Mouse (Mus musculus): ENCODE results near the gene Bcas3. TPM values are rescaled to one million over a fixed set of nuclear protein-coding genes. Genes with fewer than 3 reads are reported as not detected.

Gene Bcas3
- polyA plus RNA-seq, 1 experiment, result 12.8 TPM

- no peak for DNase-seq (ENCODE audit: low read depth, low spot score)
- 52% methylated on average over 10 of the region's 10 CpGs for WGBS
These were observed 290.6 kb downstream of the Bcas3 start for GRCm38 (mm10) chr11:85643479-85644000.

DNA sequence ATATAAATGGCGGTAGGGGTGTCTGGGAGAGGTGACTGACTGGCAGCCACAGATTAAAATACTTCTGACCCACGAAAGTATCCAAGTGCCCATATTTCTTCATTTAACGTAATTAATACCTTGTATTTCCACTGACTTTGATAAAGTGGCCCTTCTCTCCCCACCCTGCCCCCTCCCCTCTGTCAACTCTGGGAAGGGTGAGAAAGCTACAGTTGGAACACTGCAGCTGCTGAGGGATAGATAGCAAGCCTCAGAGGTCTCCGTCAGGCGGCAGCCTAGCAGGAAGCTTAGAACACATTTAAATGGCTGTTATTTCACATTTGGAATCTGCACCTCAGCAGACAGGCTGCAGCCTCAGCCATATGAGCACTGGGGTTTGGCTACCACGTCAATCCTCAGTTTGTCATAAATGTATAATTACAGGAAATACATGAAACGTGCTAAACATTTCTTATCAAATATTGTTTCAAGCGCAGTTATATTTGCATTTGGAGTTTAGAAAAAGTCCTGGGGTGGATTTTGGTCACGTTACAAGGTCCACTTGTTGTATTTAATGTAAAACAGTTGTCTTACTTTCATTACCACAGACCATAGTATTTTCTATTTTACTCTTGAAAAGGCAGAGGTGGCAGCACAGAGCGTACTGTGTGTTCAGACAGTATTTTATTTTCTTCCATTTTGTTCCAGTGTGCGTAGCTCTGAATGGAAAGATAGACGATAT, 291.2 kb downstream of the Bcas3 start:
- WGBS, result 44% methylated on average over 12 of the region's 12 CpGs

DNA sequence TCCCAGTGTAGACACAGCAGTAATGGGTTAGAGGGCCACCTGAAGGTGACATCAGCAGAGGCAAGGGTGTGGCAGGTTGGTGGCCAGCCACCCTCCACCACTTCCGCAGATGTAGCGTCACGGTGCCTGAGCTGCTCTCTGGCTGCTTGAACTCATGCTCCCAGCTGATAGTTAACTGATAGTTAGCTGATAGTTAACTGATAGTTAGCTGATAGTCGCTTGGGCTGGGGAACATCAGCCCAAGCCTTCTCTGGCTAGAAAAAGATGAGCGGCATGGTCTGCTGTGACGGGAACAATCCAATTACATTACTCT, 291.7 kb downstream of the Bcas3 start:
- DNase-seq (ENCODE audit: low read depth, low spot score), result no peak
- WGBS, result 71% methylated on average over 6 of the region's 6 CpGs

More for the DNA sequence above, 291.2 kb downstream of the Bcas3 start:
- no peak for DNase-seq (ENCODE audit: low read depth, low spot score)

GRCm38 (mm10) chr11:85645152-85645835, 292.3 kb downstream of the Bcas3 start:
- DNase-seq (ENCODE audit: low read depth, low spot score), result no peak
- WGBS, result 85% methylated on average over 7 of the region's 7 CpGs

DNA sequence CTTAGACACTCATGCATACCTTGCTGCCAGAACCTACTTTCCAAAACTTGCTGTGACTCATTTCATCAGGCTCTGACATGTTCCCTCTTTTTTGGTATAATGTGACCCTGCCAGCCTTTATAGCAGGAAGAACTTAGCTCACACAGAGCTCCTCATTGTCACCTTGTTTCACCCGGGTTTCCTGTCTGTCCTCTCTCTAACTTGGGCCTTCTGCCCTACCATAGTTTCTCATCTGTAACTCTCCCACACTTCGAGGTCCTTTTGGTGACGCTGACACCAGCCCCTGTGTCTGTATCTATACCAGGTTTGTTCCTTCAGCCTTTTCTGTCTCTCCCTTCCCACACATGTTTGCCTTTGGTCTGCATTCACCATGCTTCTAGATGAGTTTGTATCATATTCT, 295.9 kb downstream of the Bcas3 start:
- DNase-seq (ENCODE audit: low read depth, low spot score), result no peak
- 59% methylated on average over 3 of the region's 3 CpGs for WGBS

- DNase-seq (ENCODE audit: low read depth, low spot score), result no peak
- WGBS, result 87% methylated on average over 9 of the region's 9 CpGs
These were observed 296.4 kb downstream of the Bcas3 start for GRCm38 (mm10) chr11:85649373-85649772.

DNA sequence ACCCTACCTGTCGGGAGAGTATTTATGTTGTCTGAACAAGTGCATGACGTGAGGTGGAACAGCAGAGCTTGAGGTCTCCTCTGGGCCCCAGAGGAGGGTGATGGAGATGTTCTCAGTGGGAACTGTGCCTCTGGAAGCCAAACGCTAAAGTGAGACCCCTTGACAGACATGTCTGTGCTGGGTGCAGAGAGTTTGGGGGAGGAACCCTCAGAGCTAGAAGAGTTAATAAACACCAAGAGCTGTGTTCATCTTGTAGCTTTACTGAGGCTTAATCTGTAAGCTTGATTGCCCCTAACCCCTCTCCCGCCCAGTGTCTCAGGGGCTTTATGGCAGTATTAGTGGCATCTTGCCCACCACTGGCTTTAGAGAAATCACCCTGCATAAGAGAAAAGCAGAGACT, 304.5 kb downstream of the Bcas3 start:
- 80% methylated on average over 4 of the region's 4 CpGs for WGBS
- no peak for DNase-seq (ENCODE audit: low read depth, low spot score)

DNA sequence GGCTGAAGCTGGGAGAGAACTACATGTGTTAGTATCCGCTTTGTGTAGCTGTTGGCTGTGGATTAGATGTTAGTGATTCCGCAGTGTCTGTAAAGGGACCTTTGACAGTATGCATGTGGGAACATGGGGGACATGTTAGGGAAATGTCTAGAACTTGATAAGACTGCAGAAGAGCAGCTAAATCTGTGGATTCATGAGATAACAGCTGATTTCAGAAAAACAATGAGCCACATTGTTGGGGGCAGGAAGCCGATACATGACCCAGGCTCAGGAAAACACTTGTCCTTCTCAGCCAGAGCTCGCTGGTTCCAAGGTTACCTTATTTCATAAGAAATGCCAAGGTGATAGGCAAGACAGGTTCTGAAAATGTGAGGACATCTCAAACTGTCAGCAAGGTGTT, 307.3 kb downstream of the Bcas3 start:
- 94% methylated on average over 4 of the region's 4 CpGs for WGBS
- DNase-seq (ENCODE audit: low read depth, low spot score), result no peak

GRCm38 (mm10) chr11:85667176-85667575, 314.2 kb downstream of the Bcas3 start:
- WGBS, result 45% methylated on average over 7 of the region's 7 CpGs
- DNase-seq (ENCODE audit: low read depth, low spot score), result no peak

DNA sequence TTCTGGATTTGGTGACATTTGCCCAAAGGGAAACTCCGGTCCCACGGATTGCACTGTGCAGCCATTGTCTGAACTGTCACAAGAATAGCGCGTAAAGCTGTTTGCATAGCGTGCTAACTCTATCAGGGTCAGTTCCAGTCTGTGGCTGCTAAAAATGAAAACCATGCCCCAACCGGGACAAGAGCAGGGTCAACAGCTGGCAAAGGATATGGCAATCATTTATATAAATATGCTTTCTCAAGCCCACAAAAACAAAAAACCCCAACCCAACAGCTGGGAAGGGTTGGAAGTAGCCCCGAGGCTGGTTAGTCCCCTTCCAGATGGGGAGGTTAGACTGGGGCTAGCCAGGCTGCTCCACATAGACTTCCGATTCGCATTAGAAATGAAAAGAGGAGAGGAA, 314.8 kb downstream of the Bcas3 start:
- 54% methylated on average over 9 of the region's 9 CpGs for WGBS
- DNase-seq (ENCODE audit: low read depth, low spot score), result no peak

GRCm38 (mm10) chr11:85672881-85673475, 320.0 kb downstream of the Bcas3 start:
- DNase-seq (ENCODE audit: low read depth, low spot score), result no peak

DNA sequence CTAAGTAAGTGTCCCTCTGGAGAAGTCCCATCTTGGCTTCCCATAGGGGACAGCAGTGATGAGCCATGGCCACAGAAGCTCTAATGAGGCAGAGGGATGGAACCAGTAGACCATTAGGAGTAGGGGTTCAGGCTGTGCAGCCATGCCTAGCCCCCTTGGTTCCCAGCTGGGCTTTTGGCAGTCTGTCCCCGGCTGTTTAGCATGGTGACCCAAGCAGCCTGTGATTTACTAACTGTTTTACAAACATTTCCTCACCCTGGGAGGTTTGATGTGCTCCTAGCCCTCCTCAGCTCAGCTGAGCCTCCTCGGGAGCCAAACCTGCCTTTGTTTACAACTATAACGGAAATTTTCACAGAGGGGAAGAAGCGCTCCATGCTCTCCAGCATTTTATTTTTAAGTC, 322.3 kb downstream of the Bcas3 start:
- 43% methylated on average over 4 of the region's 4 CpGs for WGBS
- no peak for DNase-seq (ENCODE audit: low read depth, low spot score)

More at GRCm38 (mm10) chr11:85672881-85673475, 320.0 kb downstream of the Bcas3 start:
- WGBS, result 68% methylated on average over 10 of the region's 10 CpGs

- 61% methylated on average over 10 of the region's 10 CpGs for WGBS
- DNase-seq (ENCODE audit: low read depth, low spot score), result no peak
These were observed 323.5 kb downstream of the Bcas3 start for GRCm38 (mm10) chr11:85676357-85677004.

- no peak for DNase-seq (ENCODE audit: low read depth, low spot score)
- WGBS, result 88% methylated on average over 5 of the region's 5 CpGs
These were observed 325.7 kb downstream of the Bcas3 start for GRCm38 (mm10) chr11:85678666-85679065.

DNA sequence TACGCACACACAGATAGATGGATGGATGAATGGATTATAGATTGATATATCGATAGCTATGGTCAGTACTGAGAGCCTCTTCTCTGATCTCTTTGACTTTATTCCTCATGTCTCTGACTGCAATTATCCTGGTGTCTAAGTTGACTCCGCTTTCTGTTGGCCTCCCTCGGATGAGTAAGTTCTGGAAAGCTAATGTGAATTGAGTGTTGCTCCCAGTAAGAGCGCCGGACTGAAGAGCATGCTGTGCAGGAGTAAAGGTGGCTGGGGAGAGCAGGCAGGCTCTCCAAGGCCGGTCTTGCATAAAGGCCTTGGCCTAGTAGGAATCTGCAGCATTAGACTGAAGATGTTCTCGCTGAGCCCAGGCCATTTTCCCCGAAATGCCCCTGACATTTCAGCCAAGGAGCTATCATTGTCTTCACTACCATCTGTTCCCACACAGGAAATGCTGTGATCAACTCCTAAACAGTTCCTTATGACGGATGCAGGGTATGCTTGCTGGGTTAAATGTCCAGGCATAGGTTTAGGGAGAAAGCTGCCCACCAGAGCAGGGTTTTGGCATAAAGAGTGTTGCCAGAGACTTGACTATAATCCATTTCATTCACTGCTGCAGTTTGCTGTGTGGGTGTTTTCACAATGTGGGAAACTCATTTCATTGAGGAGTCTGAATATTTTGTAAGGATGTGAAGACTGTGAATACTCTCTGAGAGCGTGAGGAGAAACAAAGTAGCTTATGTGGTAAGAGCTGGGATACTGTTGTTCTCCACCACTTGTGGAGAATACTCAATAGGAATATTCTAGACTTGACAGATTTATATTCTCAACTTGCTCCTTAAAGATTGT, 328.8 kb downstream of the Bcas3 start:
- 90% methylated on average over 11 of the region's 11 CpGs for whole genome bisulfite sequencing
- no peak for DNase-seq (ENCODE audit: low read depth, low spot score)

DNA sequence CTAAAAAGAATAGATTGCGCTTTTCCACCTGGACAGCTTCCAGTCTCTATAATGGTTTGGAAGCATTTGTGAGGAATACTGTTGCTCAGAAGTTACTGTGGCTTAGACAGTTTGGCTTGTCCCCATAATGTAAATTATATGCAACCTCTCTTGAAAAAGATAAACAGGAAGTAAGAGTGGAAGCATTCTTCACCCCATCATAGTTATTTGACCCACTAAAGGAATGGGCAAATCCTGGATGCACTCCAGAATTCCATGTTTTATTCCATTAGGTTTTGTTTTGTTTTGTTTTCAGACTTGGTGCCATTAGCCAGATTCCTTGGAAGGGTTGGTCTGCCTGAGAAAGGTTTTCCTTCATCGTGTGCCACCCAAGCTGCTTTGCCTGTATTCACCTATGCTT, 332.0 kb downstream of the Bcas3 start:
- no peak for DNase-seq (ENCODE audit: low read depth, low spot score)
- 54% methylated on average over 2 of the region's 2 CpGs for WGBS

DNA sequence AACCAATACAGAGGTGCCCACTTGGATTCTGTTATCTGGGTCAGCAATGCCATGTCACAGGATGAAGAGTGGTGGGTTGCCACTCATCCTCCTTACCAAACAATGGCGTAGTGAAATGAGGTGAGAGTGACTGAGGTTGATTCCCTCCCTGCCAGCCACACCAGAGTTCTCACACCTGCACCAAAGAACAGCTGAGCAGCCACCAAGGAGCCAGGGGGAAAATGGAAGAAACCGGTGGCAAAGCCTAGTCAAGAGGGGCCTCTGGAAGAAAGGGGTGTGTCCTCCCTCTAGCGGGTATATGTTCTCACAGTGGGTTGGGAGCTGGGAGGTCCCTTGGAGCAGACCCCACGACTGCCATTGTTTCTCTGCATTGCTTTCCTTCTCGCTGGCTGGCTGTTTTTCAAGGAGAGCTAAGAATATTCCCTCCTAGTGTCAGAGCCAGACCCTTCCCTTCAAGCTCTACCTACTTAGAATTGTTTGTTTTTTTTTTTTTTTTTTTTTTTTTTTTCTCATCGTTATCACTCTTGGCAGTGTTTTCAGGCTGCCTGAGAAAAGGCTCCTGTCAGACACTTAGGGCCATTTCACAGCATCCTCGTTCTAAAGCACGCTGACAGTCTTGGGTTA, 335.0 kb downstream of the Bcas3 start:
- 68% methylated on average over 8 of the region's 8 CpGs for WGBS

DNA sequence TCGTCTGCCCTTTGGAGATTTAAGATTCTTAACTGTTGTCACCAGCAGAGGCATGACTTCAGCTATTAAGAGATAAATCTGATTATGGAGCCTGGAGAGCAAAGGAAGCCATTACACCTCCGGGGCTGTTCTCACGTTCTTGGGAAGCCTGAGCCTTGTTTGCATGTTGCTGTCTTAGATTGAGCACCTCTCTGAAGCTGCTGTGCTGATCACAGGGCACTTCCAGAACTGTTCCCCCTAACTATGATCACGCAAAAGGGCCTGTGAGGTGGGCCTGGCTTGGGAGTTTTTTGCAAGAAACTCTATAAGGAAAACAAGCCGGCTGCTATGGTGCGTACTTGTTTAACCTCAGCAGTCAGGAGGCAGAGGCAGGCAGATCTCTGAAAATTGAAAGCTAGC, 335.5 kb downstream of the Bcas3 start:
- WGBS, result 89% methylated on average over 6 of the region's 6 CpGs
- no peak for DNase-seq (ENCODE audit: low read depth, low spot score)

More for the DNA sequence above, 335.0 kb downstream of the Bcas3 start:
- DNase-seq (ENCODE audit: low read depth, low spot score), result no peak

GRCm38 (mm10) chr11:85689226-85689625, 336.3 kb downstream of the Bcas3 start:
- no peak for DNase-seq (ENCODE audit: low read depth, low spot score)
- WGBS, result 93% methylated on average over 5 of the region's 5 CpGs

All from large intestine, adult 2 months (tissue).